Mouse (Mus musculus) limb, embryonic 14.5 days (tissue): ENCODE measurements around the gene Coq3. TPM values are rescaled to one million over a fixed set of nuclear protein-coding genes. Genes with fewer than 3 reads are reported as not detected.

Experiments
- ATAC-seq: fragments of 200-750 bp; cut with Nextera tagmentation; 2 replicates; pipeline ENCODE4 v1.8.0; 2017; ENCODE audit warnings: low read depth, moderate number of reproducible peaks, moderate TSS enrichment; ENCODE audit not compliant: low FRiP score
- DNase-seq: peaks from one replicate; pipeline ENCODE4 v3.0.0-alpha.2; 2015; ENCODE audit warnings: low spot score
- H3K27ac ChIP-seq: fragments of 300-500 bp; sonication (generic); replicated peaks from 2 replicates; pipeline ENCODE4 v1.5.1; 2014; ENCODE audit warnings: low read depth, mild to moderate bottlenecking, low read length, moderate library complexity, mixed read lengths
- H3K27me3 ChIP-seq: fragments of 300-500 bp; sonication (generic); 2 replicates; pipeline ENCODE4 v1.6.1; 2014; ENCODE audit warnings: low read length, mixed read lengths; ENCODE audit not compliant: control insufficient read depth, insufficient read depth
- H3K36me3 ChIP-seq: fragments of 300-500 bp; sonication (generic); 2 replicates; pipeline ENCODE4 v1.6.1; 2014; ENCODE audit warnings: mild to moderate bottlenecking, low read length, moderate library complexity, mixed read lengths; ENCODE audit not compliant: control insufficient read depth, insufficient read depth
- H3K4me1 ChIP-seq: fragments of 300-500 bp; sonication (generic); 2 replicates; pipeline ENCODE4 v1.6.1; 2014; ENCODE audit warnings: antibody characterized with exemption, low read length, mixed read lengths; ENCODE audit not compliant: control insufficient read depth, insufficient read depth
- H3K4me2 ChIP-seq: fragments of 300-500 bp; sonication (generic); replicated peaks from 2 replicates; pipeline ENCODE4 v1.6.1; 2014; ENCODE audit warnings: low read depth, mild to moderate bottlenecking, low read length, moderate library complexity; ENCODE audit not compliant: severe bottlenecking
- H3K4me3 ChIP-seq: fragments of 300-500 bp; sonication (generic); replicated peaks from 2 replicates; pipeline ENCODE4 v1.5.1; 2014; ENCODE audit warnings: low read length
- H3K9ac ChIP-seq: fragments of 300-500 bp; sonication (generic); 2 replicates; pipeline ENCODE4 v1.6.1; 2014; ENCODE audit warnings: mild to moderate bottlenecking, low read depth, low read length, moderate library complexity; ENCODE audit not compliant: severe bottlenecking
- H3K9me3 ChIP-seq: fragments of 300-500 bp; sonication (generic); 2 replicates; pipeline ENCODE4 v1.6.1; 2016; ENCODE audit warnings: low read length; ENCODE audit not compliant: control insufficient read depth
- POLR2A ChIP-seq: fragments of 200-500 bp; IDR thresholded peaks from 2 replicates; pipeline ENCODE4 v1.8.0; 2012; ENCODE audit warnings: inconsistent platforms, mild to moderate bottlenecking, moderate library complexity, borderline replicate concordance; ENCODE audit not compliant: insufficient read depth, insufficient read length; ENCODE audit errors: extremely low read depth
- WGBS: fragments of 180-500 bp; shearing (Covaris S2); extraction: QIAGEN DNeasy Blood & Tissue Kit; methylation state at CpG from one replicate; pipeline ENCODE4 v1.1.7; 2014; 5-methylcytosine and 5-hydroxymethylcytosine counted together
- polyA plus RNA-seq, 2 experiments: library from polyadenylated mRNA; depleted of rRNA in 1 of 2; stranded (reverse) in 1 of 2; unstranded in 1 of 2; fragments of >200 nt; fragmentation: Nextera tagmentation in 1 of 2; extraction: Ambion mirVana in 1 of 2; gene quantifications; 2 replicates each; pipeline versions ENCODE4 v1.2.1 to v1.2.3; 2012 to 2014

Gene Coq3
- polyA plus RNA-seq, 2 experiments = 6.6 to 12.4 TPM

DNA sequence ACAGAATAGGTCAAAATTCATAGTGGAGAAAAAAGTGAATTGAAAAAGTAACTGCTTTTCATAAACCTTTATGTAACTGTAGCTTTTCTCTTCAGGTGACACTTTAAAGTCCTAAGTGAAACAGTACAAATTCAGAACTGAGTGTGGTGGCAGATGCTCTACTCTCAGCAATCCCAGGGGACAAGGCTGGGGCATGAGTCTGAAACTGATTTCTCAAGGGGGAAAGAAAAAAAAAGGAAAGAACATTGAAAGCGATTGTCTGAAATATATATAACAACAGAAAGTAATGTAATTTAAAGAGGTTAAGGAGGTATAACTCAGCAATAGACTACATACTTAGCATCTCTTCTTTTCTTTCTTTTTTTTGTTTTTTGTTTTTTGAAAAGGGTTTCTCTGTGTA, 14.2 kb upstream of the Coq3 start:
- Histone ChIP-seq H3K4me1 (no peaks in the 10 kb centered on the region), H3K4me3 (no peak overlapping the region), H3K27me3 (no peaks in the 10 kb centered on the region), H3K9ac (no peak overlapping the region), H3K36me3 (peaks cover 64% of the 10 kb centered on the region), H3K27ac (no peak overlapping the region), H3K9me3 (no peaks in the 10 kb centered on the region), H3K4me2 (no peak overlapping the region)
- no peak for ATAC-seq
- no peak for DNase-seq
- 94% methylated on average over 1 of the region's 1 CpGs for WGBS
- no peak for TF ChIP-seq POLR2A

DNA sequence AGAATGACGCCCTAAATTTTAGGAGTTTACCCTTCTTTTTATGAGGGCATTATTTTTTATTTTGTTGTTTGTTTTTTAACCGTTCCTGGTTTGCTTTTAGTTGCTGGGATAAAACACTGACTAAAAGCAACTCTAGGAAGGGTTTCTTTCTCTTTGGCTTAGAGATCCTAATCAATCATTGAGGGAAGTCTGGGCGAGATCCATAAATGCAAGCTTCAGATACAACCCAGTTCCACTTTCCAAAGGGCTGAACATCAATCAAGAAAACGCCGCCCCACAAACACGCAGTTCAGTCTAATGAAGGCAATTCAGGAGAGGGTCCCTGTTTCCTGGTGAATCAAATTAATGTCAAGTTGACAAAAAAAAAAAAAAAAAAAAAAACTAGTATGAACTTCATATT, 697 bp upstream of the Coq3 start:
- peak overlapping the region; percentile 53 for H3K4me2 ChIP-seq
- peaks cover 30% of the 10 kb centered on the region for H3K36me3 ChIP-seq
- DNase-seq (no peak), ATAC-seq (0 out of 2 replicates have a peak, but pooled peaks have one; percentile 1)
- no peak for TF ChIP-seq POLR2A
- 13% methylated on average over 6 of the region's 6 CpGs for WGBS
- H3K27ac ChIP-seq = no peak overlapping the region
- peak overlapping the region; percentile 71 for H3K4me3 ChIP-seq
- H3K9ac ChIP-seq = 0 out of 2 replicates have a peak overlapping the region, but pooled peaks have one; percentile 83
- no peaks in the 10 kb centered on the region for H3K4me1 ChIP-seq
- no peaks in the 10 kb centered on the region for H3K27me3 ChIP-seq
- H3K9me3 ChIP-seq = no peaks in the 10 kb centered on the region

DNA sequence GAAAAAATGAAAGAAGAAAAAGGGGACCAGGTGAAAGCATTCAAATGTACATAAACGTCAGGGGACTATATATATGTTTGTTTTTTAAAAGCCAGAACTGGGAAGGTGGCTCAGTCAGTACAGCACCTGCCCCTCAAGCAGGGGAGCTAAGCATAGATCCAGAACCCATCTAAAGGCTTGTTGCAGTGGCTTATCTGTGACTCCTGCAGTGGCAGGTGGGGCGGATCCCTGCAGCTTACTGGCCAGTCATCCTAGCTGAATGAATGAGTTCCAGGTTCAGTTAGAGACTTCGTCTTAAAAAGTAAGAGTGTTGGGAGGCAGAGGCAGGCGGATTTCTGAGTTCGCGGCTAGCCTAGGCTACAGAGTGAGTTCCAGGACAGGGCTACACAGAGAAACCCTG, 3.3 kb downstream of the Coq3 start:
- TF ChIP-seq POLR2A = no peak
- no peak for DNase-seq
- H3K4me1 ChIP-seq = no peaks in the 10 kb centered on the region
- H3K27ac ChIP-seq = no peak overlapping the region
- no peak overlapping the region for H3K4me2 ChIP-seq
- peaks cover 3% of the 10 kb centered on the region; the same call in 1 of the 2 replicates for H3K36me3 ChIP-seq
- no peaks in the 10 kb centered on the region for H3K27me3 ChIP-seq
- 92% methylated on average over 6 of the region's 6 CpGs for WGBS
- H3K4me3 ChIP-seq = no peak overlapping the region
- H3K9ac ChIP-seq = no peak overlapping the region
- H3K9me3 ChIP-seq = no peaks in the 10 kb centered on the region
- ATAC-seq = no peak

DNA sequence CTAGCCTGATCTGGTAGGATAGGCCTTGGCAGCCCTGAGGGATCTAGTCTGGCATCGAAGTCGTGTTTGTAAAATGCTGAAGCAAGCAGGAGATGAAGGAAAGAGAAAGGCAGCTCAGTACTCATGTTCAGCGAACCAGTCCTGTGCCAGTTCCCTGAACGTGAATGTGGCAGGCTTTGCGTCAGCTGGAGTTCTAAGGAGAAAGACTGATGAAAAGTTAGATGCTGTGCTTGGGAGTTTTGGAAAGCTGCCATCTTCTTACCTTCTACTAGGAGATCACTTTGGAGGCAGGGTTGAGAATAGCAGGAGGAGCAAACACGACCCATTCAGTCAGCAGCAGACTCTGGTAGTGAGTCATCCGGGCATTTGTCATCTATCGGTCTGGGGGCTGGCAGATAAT, 6.4 kb downstream of the Coq3 start:
- WGBS = 83% methylated on average over 8 of the region's 8 CpGs
- no peaks in the 10 kb centered on the region for H3K9me3 ChIP-seq
- no peak overlapping the region for H3K27ac ChIP-seq
- H3K4me2 ChIP-seq = no peak overlapping the region
- TF ChIP-seq POLR2A = no peak
- ATAC-seq = no peak
- no peak overlapping the region for H3K4me3 ChIP-seq
- no peaks in the 10 kb centered on the region for H3K27me3 ChIP-seq
- no peaks in the 10 kb centered on the region for H3K4me1 ChIP-seq
- H3K36me3 ChIP-seq = peaks cover 3% of the 10 kb centered on the region; the same call in 1 of the 2 replicates
- no peak overlapping the region for H3K9ac ChIP-seq
- DNase-seq = no peak

DNA sequence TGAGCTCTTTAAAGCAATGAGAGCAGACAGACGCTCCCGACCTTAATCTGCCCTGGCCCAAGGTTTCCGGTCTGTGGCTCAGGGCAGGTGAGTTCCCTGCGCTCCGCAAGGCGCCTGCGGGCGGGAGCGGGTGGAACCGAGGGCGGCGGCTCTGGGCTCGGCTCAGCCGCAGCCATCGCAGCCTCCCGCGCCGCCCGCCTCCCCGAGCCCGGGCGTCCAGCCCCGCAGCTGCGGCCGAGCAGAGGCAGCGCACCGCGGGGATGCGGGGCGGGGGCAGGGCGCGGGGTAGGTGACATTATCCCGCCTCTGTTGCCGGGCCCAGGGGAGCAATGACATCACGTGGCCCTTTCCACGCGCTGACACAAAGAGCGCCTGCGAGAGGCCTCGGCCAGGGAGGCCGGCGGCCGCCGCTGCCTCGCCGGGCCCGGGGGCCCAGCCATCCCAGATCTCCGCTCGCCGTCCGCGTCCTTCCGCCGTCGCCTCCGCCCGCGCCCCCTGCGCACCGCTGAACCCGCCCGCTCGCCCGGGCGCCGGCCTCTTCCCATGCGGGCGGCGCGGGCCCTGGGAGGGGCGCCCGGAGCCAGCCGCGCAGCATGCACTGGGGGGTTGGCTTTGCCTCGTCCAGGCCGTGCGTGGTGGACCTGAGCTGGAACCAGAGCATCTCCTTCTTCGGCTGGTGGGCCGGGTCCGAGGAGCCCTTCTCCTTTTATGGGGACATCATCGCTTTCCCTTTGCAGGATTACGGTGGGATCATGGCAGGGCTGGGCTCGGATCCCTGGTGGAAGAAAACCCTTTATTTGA, 51.7 kb downstream of the Coq3 start, which contains the start of gene Faxc:
Gene Faxc, plus strand, starts transcription at position 359 of the 801 bp plus-strand sequence.
- 0 out of 2 replicates have a peak, but pooled peaks cover under 1% of the 10 kb centered on the region for H3K36me3 ChIP-seq
- peaks cover 11% of the 10 kb centered on the region for H3K4me1 ChIP-seq
- peak within 1 kb of the TSS; percentile 85 for H3K4me3 ChIP-seq
- no peaks in the 10 kb centered on the region for H3K9me3 ChIP-seq
- H3K27me3 ChIP-seq = no peaks in the 10 kb centered on the region
- H3K27ac ChIP-seq = peak within 1 kb of the TSS; percentile 84
- peak within 1 kb of the TSS; percentile 87 for H3K4me2 ChIP-seq
- TF ChIP-seq POLR2A = peak; percentile 76; the same call in 1 of the 2 replicates
- peak; percentile 25 for DNase-seq
- under 1% methylated on average over 60 of the region's 83 CpGs for WGBS
- peak; percentile 89 for ATAC-seq
- H3K9ac ChIP-seq = peak within 1 kb of the TSS; percentile 97
